Mouse (Mus musculus) bone marrow macrophage, adult 2 months (primary cell): ENCODE data around the gene R3hdm2.

Experiments used
- CTCF ChIP-seq: IDR thresholded peaks from 2 replicates; pipeline ENCODE4 v1.5.1; 2012; ENCODE audit warnings: low read depth, mild to moderate bottlenecking, low read length, moderate library complexity
- POLR2A ChIP-seq: IDR thresholded peaks from 2 replicates; pipeline ENCODE4 v1.6.1; 2012; ENCODE audit warnings: mild to moderate bottlenecking, low read depth, low read length, borderline replicate concordance

DNA sequence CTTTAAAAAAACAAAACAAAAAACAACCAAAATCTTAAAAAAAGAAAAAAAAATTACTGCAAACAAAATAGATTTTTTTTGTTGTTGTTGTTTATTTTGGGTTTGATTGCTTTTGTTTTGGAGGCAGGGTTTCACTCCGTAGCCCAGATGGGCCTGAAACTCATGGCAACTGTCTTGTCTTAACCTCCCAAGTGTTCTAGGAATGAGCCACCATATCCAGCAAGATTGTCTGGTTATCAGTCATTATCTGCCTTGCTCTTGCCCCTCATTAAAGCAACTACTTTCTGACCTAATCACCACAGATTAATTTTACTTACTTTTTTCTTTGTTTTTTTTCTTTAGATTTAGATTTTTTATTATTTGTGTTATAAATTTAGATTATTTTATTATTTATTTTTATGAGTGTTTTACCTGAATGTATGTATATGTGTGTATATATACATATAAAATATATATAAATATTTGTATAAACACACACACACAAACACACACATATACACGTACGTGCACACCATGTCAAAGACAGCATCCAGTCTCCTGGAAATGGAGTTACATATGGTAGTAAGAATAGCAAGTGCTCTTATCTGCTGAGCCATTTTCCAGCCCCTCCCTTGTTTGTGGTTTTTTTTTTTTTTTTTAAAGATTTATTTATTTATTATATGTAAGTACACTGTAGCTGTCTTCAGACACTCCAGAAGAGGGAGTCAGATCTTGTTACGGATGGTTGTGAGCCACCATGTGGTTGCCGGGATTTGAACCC lies 57.4 kb downstream of the R3hdm2 start:
- no peak for TF ChIP-seq CTCF
- TF ChIP-seq POLR2A: no peak
